Mouse (Mus musculus) limb, embryonic 14.5 days (tissue): ENCODE data around the gene Dmac2. TPM values are rescaled to one million over a fixed set of nuclear protein-coding genes. Genes with fewer than 3 reads are reported as not detected.
"Not testable (repeated sequence)": the region's sequence is repeated elsewhere in the genome, so short reads cannot be mapped to it uniquely, and the experiment has no call there.

Experiments used
- ATAC-seq: fragments of 200-750 bp; cut with Nextera tagmentation; 2 replicates; pipeline ENCODE4 v1.8.0; 2017; ENCODE audit warnings: low read depth, moderate number of reproducible peaks, moderate TSS enrichment; ENCODE audit not compliant: low FRiP score
- DNase-seq: peaks from one replicate; pipeline ENCODE4 v3.0.0-alpha.2; 2015; ENCODE audit warnings: low spot score
- H3K27ac ChIP-seq: fragments of 300-500 bp; sonication (generic); replicated peaks from 2 replicates; pipeline ENCODE4 v1.5.1; 2014; ENCODE audit warnings: low read depth, mild to moderate bottlenecking, low read length, moderate library complexity, mixed read lengths
- H3K27me3 ChIP-seq: fragments of 300-500 bp; sonication (generic); 2 replicates; pipeline ENCODE4 v1.6.1; 2014; ENCODE audit warnings: low read length, mixed read lengths; ENCODE audit not compliant: control insufficient read depth, insufficient read depth
- H3K36me3 ChIP-seq: fragments of 300-500 bp; sonication (generic); 2 replicates; pipeline ENCODE4 v1.6.1; 2014; ENCODE audit warnings: mild to moderate bottlenecking, low read length, moderate library complexity, mixed read lengths; ENCODE audit not compliant: control insufficient read depth, insufficient read depth
- H3K4me1 ChIP-seq: fragments of 300-500 bp; sonication (generic); 2 replicates; pipeline ENCODE4 v1.6.1; 2014; ENCODE audit warnings: antibody characterized with exemption, low read length, mixed read lengths; ENCODE audit not compliant: control insufficient read depth, insufficient read depth
- H3K4me2 ChIP-seq: fragments of 300-500 bp; sonication (generic); replicated peaks from 2 replicates; pipeline ENCODE4 v1.6.1; 2014; ENCODE audit warnings: low read depth, mild to moderate bottlenecking, low read length, moderate library complexity; ENCODE audit not compliant: severe bottlenecking
- H3K4me3 ChIP-seq: fragments of 300-500 bp; sonication (generic); replicated peaks from 2 replicates; pipeline ENCODE4 v1.5.1; 2014; ENCODE audit warnings: low read length
- H3K9ac ChIP-seq: fragments of 300-500 bp; sonication (generic); 2 replicates; pipeline ENCODE4 v1.6.1; 2014; ENCODE audit warnings: mild to moderate bottlenecking, low read depth, low read length, moderate library complexity; ENCODE audit not compliant: severe bottlenecking
- H3K9me3 ChIP-seq: fragments of 300-500 bp; sonication (generic); 2 replicates; pipeline ENCODE4 v1.6.1; 2016; ENCODE audit warnings: low read length; ENCODE audit not compliant: control insufficient read depth
- POLR2A ChIP-seq: fragments of 200-500 bp; IDR thresholded peaks from 2 replicates; pipeline ENCODE4 v1.8.0; 2012; ENCODE audit warnings: inconsistent platforms, mild to moderate bottlenecking, moderate library complexity, borderline replicate concordance; ENCODE audit not compliant: insufficient read depth, insufficient read length; ENCODE audit errors: extremely low read depth
- WGBS: fragments of 180-500 bp; shearing (Covaris S2); extraction: QIAGEN DNeasy Blood & Tissue Kit; methylation state at CpG from one replicate; pipeline ENCODE4 v1.1.7; 2014; 5-methylcytosine and 5-hydroxymethylcytosine counted together
- polyA plus RNA-seq, 2 experiments: library from polyadenylated mRNA; depleted of rRNA in 1 of 2; stranded (reverse) in 1 of 2; unstranded in 1 of 2; fragments of >200 nt; fragmentation: Nextera tagmentation in 1 of 2; extraction: Ambion mirVana in 1 of 2; gene quantifications; 2 replicates each; pipeline versions ENCODE4 v1.2.1 to v1.2.3; 2012 to 2014

The Dmac2 gene
- polyA plus RNA-seq (2012; rRNA removed), result 39.7 and 47.9 TPM in 2 replicates
- 32.7 and 34.0 TPM in 2 replicates for polyA plus RNA-seq (2014; fragmentation: Nextera tagmentation; extraction: Ambion mirVana)

DNA sequence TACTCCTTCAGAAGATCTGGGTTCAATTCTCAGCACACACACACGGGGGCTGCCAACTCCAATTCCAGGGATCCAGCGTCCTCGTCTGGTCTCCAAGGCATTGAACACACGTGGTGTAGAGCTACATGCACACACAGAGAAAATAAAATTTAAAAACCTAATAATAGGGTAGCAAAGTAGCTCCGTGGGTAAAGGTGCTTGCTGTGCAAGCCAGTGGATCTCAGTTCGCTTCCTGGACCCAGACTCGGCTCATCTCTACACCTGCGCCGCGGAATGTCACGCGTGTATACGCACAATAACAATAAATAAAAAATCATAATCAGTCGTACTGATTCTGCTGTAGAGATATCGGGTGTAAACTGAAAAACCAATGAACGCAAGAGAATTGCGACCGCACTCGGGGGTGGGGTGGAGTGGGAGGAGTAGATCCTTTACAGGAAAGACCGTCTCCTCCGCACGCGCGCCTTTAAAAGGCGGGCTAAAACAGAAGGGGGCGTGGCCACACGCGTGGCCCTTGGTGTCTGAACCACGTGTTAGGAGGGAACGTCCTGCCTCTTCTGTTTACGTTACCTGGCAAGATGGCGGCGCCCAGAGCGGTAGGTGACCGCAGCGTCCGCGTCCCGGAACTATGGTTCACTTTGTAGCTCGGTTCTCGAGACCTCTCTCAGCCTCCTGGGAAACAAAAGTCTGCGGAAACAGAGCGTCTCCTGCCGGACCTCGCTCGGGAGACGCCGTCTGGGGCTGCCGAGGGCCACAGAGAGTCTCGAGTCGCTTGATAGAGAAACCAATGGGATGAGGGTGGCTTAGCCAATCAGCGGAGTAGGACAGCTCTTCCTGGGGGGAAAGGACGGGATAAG is at the start of gene Dmac2:
TSS of gene Dmac2 (plus strand) at position 550 of the 857 bp plus-strand sequence.
- peak; percentile 92 for DNase-seq
- no peak for TF ChIP-seq POLR2A
- Histone ChIP-seq H3K4me3 (peak within 1 kb of the TSS; percentile 68), H3K9ac (peak within 1 kb of the TSS; percentile 62), H3K27me3 (no peaks in the 10 kb centered on the region), H3K4me2 (peak within 1 kb of the TSS; percentile 67), H3K9me3 (no peaks in the 10 kb centered on the region), H3K27ac (no peak within 1 kb of the TSS), H3K36me3 (peaks cover 22% of the 10 kb centered on the region), H3K4me1 (0 out of 2 replicates have a peak, but pooled peaks cover 5% of the 10 kb centered on the region)
- peak; percentile 94 for ATAC-seq
- under 1% methylated on average over 53 of the region's 53 CpGs for WGBS

DNA sequence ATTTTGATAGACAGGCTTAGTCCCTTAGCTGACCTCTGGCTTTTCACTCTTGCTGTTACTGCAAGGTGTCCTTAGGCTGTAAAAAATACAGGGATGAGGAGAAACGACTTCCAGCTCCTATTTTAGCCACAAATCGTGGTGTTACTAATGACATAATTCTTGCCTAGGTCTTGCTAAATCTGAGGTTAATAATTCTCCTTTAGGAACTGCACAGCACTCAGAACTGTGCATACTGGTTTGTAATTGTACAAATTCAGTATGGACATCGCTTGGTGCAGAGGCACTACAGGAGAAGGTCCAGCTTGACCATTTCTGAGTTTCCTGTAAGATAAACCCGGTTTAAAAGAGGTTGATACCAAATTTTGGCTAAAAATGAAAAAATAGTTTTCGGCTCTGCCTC is 45.4 kb upstream of the Dmac2 start:
- H3K27me3 ChIP-seq, H3K36me3 ChIP-seq, H3K4me2 ChIP-seq, H3K27ac ChIP-seq, H3K9me3 ChIP-seq, DNase-seq, ATAC-seq, H3K4me3 ChIP-seq, H3K9ac ChIP-seq, H3K4me1 ChIP-seq: not testable (repeated sequence)
- WGBS, result 69% methylated on average over 5 of the region's 5 CpGs

DNA sequence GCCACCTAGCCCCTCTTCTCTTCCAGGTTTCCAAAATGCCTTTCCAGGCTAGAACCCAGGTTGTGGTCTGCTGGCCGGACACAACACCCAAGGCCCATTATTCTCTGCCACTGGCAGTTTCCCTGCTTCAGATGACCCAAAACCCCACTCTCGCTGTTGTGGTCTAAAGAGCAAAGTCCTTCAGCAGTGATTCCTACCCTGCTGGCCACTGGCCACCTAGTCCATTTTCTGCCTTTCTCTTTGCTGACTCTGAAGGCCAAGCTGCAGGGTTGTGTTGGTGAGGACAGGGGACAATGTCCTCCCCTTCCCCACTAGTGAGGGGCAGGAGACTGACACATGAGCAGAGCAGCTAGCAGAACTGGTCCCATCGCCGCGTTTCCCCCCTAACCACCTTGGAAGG is 44.1 kb upstream of the Dmac2 start:
- H3K9me3 ChIP-seq, result no peaks in the 10 kb centered on the region
- H3K27ac ChIP-seq, result no peak overlapping the region
- H3K4me1 ChIP-seq, result no peaks in the 10 kb centered on the region
- H3K4me2 ChIP-seq, result no peak overlapping the region
- no peak for TF ChIP-seq POLR2A
- DNase-seq (no peak), ATAC-seq (no peak)
- 81% methylated on average over 5 of the region's 5 CpGs for WGBS
- no peak overlapping the region for H3K9ac ChIP-seq
- H3K4me3 ChIP-seq, result no peak overlapping the region
- H3K27me3 ChIP-seq, result no peaks in the 10 kb centered on the region
- no peaks in the 10 kb centered on the region for H3K36me3 ChIP-seq

DNA sequence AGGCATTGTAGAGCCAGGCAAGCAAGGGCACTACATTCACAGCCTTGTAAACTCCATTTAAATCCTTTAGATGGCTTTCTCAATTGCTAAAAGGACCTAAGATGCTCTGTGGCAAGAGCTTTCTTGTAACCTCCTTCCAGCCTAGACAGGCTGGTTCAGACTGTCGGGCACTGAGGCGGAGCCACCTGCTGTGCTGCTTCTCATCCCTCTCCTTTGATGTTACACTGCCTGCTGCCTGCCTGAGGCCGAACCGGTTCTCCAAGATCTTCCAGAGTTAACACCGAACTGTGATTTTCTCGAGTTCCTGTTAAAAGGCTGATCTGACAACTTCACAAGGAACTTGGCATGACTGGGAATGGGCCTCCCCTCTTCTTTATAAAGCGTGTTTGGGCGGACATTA is 43.3 kb upstream of the Dmac2 start:
- ATAC-seq, result no peak
- WGBS, result 14% methylated on average over 8 of the region's 8 CpGs
- no peak overlapping the region for H3K27ac ChIP-seq

DNA sequence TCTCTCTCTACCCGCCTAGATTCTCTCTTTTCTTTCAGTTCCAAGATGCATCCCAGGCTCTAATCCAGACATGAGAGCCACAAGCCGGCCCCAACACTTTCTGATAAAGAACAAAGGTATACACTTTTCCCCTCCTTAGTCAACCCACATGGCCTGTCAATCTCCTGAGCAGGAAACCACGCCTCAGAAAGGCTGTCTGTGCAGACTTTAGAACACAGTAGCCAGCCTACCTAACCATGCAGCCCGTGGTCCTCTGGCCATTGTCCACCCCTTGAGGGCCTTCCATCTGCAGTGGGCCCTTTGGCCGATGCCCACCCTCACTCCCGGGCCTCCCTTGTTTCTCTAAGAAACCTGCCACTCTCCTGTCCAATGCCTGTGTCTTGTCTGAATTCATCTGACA is 42.9 kb upstream of the Dmac2 start:
- not testable (repeated sequence) for H3K36me3 ChIP-seq, H3K27me3 ChIP-seq, ATAC-seq, H3K4me2 ChIP-seq, H3K9ac ChIP-seq, H3K4me1 ChIP-seq, DNase-seq, H3K4me3 ChIP-seq, H3K27ac ChIP-seq, H3K9me3 ChIP-seq
- 32% methylated on average over 6 of the region's 6 CpGs for WGBS

More for the DNA sequence above, 43.3 kb upstream of the Dmac2 start:
- H3K36me3 ChIP-seq, result no peaks in the 10 kb centered on the region
- H3K27me3 ChIP-seq, result no peaks in the 10 kb centered on the region
- no peak overlapping the region for H3K4me2 ChIP-seq
- peak; percentile 28 for DNase-seq
- no peaks in the 10 kb centered on the region for H3K4me1 ChIP-seq
- H3K4me3 ChIP-seq, result no peak overlapping the region
- H3K9me3 ChIP-seq, result no peaks in the 10 kb centered on the region
- no peak overlapping the region for H3K9ac ChIP-seq
- no peak for TF ChIP-seq POLR2A

DNA sequence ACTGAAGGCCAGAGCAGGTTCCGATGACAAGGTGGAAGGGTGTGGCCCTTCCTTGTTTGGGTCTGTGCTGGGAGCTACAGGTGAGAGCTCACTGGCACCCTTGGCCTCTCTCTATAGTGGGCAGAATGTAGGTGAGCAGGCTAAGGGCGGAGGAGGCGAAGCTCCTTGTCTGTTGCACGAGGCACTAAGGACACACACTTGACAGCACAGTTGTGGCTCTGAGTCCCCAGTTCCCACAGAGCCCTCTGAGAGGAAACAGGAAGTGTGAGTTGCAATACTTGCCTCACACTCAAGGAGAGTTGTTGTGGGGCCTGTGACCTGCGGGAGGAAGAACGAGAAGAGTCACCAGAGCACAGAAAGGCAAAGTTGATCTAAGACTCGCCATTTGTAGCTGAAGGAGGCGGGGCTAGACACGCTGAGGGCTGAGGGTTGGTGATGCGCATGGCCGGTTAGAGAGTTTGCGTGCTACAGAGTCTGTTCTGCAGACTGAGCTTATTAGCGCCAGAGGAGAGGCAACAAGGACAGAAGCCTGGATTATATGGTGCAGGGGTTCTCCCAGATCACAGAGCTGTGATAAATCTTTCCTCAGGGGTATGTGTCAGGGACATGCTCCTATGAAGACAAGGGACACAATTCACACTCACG is 42.3 kb upstream of the Dmac2 start:
- not testable (repeated sequence) for H3K36me3 ChIP-seq, H3K9me3 ChIP-seq, H3K4me3 ChIP-seq, H3K27me3 ChIP-seq, H3K9ac ChIP-seq, H3K4me2 ChIP-seq, ATAC-seq, H3K27ac ChIP-seq, DNase-seq, H3K4me1 ChIP-seq
- 66% methylated on average over 11 of the region's 14 CpGs for WGBS
